Mouse (Mus musculus): ENCODE data around the gene Slc16a4. TPM values are rescaled to one million over a fixed set of nuclear protein-coding genes. Genes with fewer than 3 reads are reported as not detected.
A peak's percentile ranks its signal among the peaks of the same experiment; 100 is the strongest.

The Slc16a4 gene
- polyA plus RNA-seq, 1 experiment from 2014 or later, result 2.6 TPM

GRCm38 (mm10) chr3:107260956-107261850 is 29.8 kb upstream of the Slc16a4 start:
- TF ChIP-seq CTCF (IDR thresholded peaks at IDR 0.05), result no peak
- ATAC-seq (no peak), DNase-seq (ENCODE audit: low read depth, low spot score) (no peak)
- in situ Hi-C loops (cut with MboI; ENCODE audit: low pct_unique_long_range_greater_than_20kb), result no loop called here
- ChIA-PET POLR2A (interaction anchor here (0.6 kb wide), 1 partner anchor 29 kb away, joined by 4 read pairs; no protein-coding TSS in a partner anchor), CTCF (interaction anchor here (0.7 to 1.9 kb wide), 4 partner anchors 11 to 51 kb away, joined by 3 to 9 read pairs (median 3); no protein-coding TSS in a partner anchor)
- H3K27me3 ChIP-seq, result no peaks in the 10 kb centered on the region

GRCm38 (mm10) chr3:107261851-107262165 is 29.2 kb upstream of the Slc16a4 start:
- DNase-seq (ENCODE audit: low read depth, low spot score), result no peak
- no peaks in the 10 kb centered on the region for H3K27me3 ChIP-seq

GRCm38 (mm10) chr3:107266814-107267345 is 24.1 kb upstream of the Slc16a4 start:
- in situ Hi-C loops (cut with MboI; ENCODE audit: low pct_unique_long_range_greater_than_20kb), result no loop called here
- ChIA-PET POLR2A (no interaction called here), CTCF (no interaction called here)
- H3K27me3 ChIP-seq, result no peaks in the 10 kb centered on the region
- ATAC-seq (no peak), DNase-seq (ENCODE audit: low read depth, low spot score) (no peak)
- TF ChIP-seq CTCF (IDR thresholded peaks at IDR 0.05), result no peak

More at GRCm38 (mm10) chr3:107261851-107262165, 29.2 kb upstream of the Slc16a4 start:
- ATAC-seq, result no peak
- no peak for TF ChIP-seq CTCF (IDR thresholded peaks at IDR 0.05)
- in situ Hi-C loops (cut with MboI; ENCODE audit: low pct_unique_long_range_greater_than_20kb), result no loop called here
- ChIA-PET POLR2A (interaction anchor here (0.6 to 0.7 kb wide), 2 partner anchors 27 to 28 kb away, joined by 3 to 4 read pairs; no protein-coding TSS in a partner anchor), CTCF (interaction anchor here (1.6 to 1.9 kb wide), 2 partner anchors 11 to 20 kb away, joined by 3 to 9 read pairs; no protein-coding TSS in a partner anchor)

- no peaks in the 10 kb centered on the region for H3K27me3 ChIP-seq
- CTCF ChIA-PET, result interaction anchor here (0.7 to 2.9 kb wide), 5 partner anchors 9 to 190 kb away, joined by 4 to 23 read pairs (median 6); partner anchors contain the start of gene A630076J17Rik
- in situ Hi-C loops (cut with MboI; ENCODE audit: low pct_unique_long_range_greater_than_20kb), result loop anchor here (5.0 to 10.0 kb wide), 3 partner anchors 40 to 192 kb away; partner anchors contain the start of gene A630076J17Rik
- DNase-seq (ENCODE audit: low read depth, low spot score), result no peak
- POLR2A ChIA-PET, result no interaction called here
- TF ChIP-seq CTCF (IDR thresholded peaks at IDR 0.05), result no peak
- no peak for ATAC-seq
Observed at GRCm38 (mm10) chr3:107272433-107272832, 18.6 kb upstream of the Slc16a4 start.

- CTCF ChIA-PET, result interaction anchor here (0.7 to 2.9 kb wide), 6 partner anchors 10 to 93 kb away, joined by 3 to 23 read pairs (median 4); partner anchors contain the start of gene A630076J17Rik
- DNase-seq (ENCODE audit: low read depth, low spot score), result no peak
Observed at GRCm38 (mm10) chr3:107273820-107274219, 17.2 kb upstream of the Slc16a4 start.

GRCm38 (mm10) chr3:107275351-107275750 is 15.7 kb upstream of the Slc16a4 start:
- ChIA-PET POLR2A (no interaction called here), CTCF (interaction anchor here (1.0 to 3.7 kb wide), 6 partner anchors 19 to 187 kb away, joined by 3 to 17 read pairs (median 4); no protein-coding TSS in a partner anchor)
- in situ Hi-C loops (cut with MboI; ENCODE audit: low pct_unique_long_range_greater_than_20kb), result loop anchor here (10.0 kb wide), 2 partner anchors 181 to 189 kb away; no protein-coding TSS in a partner anchor
- TF ChIP-seq CTCF (IDR thresholded peaks at IDR 0.05), result no peak
- no peaks in the 10 kb centered on the region for H3K27me3 ChIP-seq
- DNase-seq (ENCODE audit: low read depth, low spot score) (no peak), ATAC-seq (no peak)

More at GRCm38 (mm10) chr3:107273820-107274219, 17.2 kb upstream of the Slc16a4 start:
- peak; percentile 97 for TF ChIP-seq CTCF (IDR thresholded peaks at IDR 0.05)
- in situ Hi-C loops (cut with MboI; ENCODE audit: low pct_unique_long_range_greater_than_20kb), result loop anchor here (5.0 to 10.0 kb wide), 3 partner anchors 42 to 191 kb away; partner anchors contain the start of gene A630076J17Rik
- ATAC-seq, result peak; percentile 85
- POLR2A ChIA-PET, result no interaction called here
- H3K27me3 ChIP-seq, result no peaks in the 10 kb centered on the region

GRCm38 (mm10) chr3:107275996-107276395 is 15.0 kb upstream of the Slc16a4 start:
- ChIA-PET CTCF (interaction anchor here (1.0 to 3.7 kb wide), 6 partner anchors 25 to 187 kb away, joined by 3 to 17 read pairs (median 4); no protein-coding TSS in a partner anchor), POLR2A (no interaction called here)
- in situ Hi-C loops (cut with MboI; ENCODE audit: low pct_unique_long_range_greater_than_20kb), result loop anchor here (10.0 kb wide), 2 partner anchors 181 to 189 kb away; no protein-coding TSS in a partner anchor
- ATAC-seq (no peak), DNase-seq (ENCODE audit: low read depth, low spot score) (no peak)
- H3K27me3 ChIP-seq, result no peaks in the 10 kb centered on the region
- TF ChIP-seq CTCF (IDR thresholded peaks at IDR 0.05), result peak; percentile 33

GRCm38 (mm10) chr3:107276626-107277025 is 14.4 kb upstream of the Slc16a4 start:
- TF ChIP-seq CTCF (IDR thresholded peaks at IDR 0.05), result no peak
- CTCF ChIA-PET, result interaction anchor here (1.0 to 3.7 kb wide), 5 partner anchors 42 to 186 kb away, joined by 3 to 17 read pairs (median 5); no protein-coding TSS in a partner anchor
- POLR2A ChIA-PET, result no interaction called here
- in situ Hi-C loops (cut with MboI; ENCODE audit: low pct_unique_long_range_greater_than_20kb), result loop anchor here (10.0 kb wide), 2 partner anchors 182 to 188 kb away; no protein-coding TSS in a partner anchor
- DNase-seq (ENCODE audit: low read depth, low spot score) (no peak), ATAC-seq (no peak)
- no peaks in the 10 kb centered on the region for H3K27me3 ChIP-seq

- in situ Hi-C loops (cut with MboI; ENCODE audit: low pct_unique_long_range_greater_than_20kb), result loop anchor here (10.0 kb wide), 2 partner anchors 184 to 186 kb away; no protein-coding TSS in a partner anchor
- H3K27me3 ChIP-seq, result no peaks in the 10 kb centered on the region
- peak; percentile 64 for DNase-seq (ENCODE audit: low read depth, low spot score)
- CTCF ChIA-PET, result interaction anchor here (0.8 to 1.4 kb wide), 6 partner anchors 11 to 193 kb away, joined by 3 to 5 read pairs (median 3); partner anchors contain the start of gene A630076J17Rik
- peak; percentile 80 for ATAC-seq
- POLR2A ChIA-PET, result interaction anchor here (1.1 to 1.9 kb wide), 2 partner anchors 11 to 54 kb away, joined by 3 to 8 read pairs; partner anchors contain the start of gene Rbm15
- no peak for TF ChIP-seq CTCF (IDR thresholded peaks at IDR 0.05)
Observed at GRCm38 (mm10) chr3:107278479-107279269, 12.4 kb upstream of the Slc16a4 start, which contains the start of gene Lamtor5. Gene Lamtor5, plus strand, starts transcription at chr3:107278858.

Data from Patski (cell line).